Mouse (Mus musculus): ENCODE results near the gene Acsl1. TPM values are rescaled to one million over a fixed set of nuclear protein-coding genes. Genes with fewer than 3 reads are reported as not detected.

The Acsl1 gene
- polyA plus RNA-seq, 1 experiment from 2014 or later, result 7.3 TPM

- no peak for DNase-seq (ENCODE audit: low spot score)
- H3K4me1 ChIP-seq (replicated peaks), result peaks cover 8% of the 10 kb centered on the region
- H3K36me3 ChIP-seq, result no peaks in the 10 kb centered on the region
- H3K27me3 ChIP-seq (ENCODE audit: insufficient read depth, poor library complexity, severe bottlenecking), result peaks cover 4% of the 10 kb centered on the region; the same call in 1 of the 2 replicates
- 87% methylated on average over 15 of the region's 15 CpGs for WGBS
- no peaks in the 10 kb centered on the region for H3K9me3 ChIP-seq
- no peak overlapping the region for H3K4me3 ChIP-seq
- no peak overlapping the region for H3K27ac ChIP-seq
These were observed 26.6 kb downstream of the Acsl1 start for GRCm38 (mm10) chr8:46497314-46498011.

DNA sequence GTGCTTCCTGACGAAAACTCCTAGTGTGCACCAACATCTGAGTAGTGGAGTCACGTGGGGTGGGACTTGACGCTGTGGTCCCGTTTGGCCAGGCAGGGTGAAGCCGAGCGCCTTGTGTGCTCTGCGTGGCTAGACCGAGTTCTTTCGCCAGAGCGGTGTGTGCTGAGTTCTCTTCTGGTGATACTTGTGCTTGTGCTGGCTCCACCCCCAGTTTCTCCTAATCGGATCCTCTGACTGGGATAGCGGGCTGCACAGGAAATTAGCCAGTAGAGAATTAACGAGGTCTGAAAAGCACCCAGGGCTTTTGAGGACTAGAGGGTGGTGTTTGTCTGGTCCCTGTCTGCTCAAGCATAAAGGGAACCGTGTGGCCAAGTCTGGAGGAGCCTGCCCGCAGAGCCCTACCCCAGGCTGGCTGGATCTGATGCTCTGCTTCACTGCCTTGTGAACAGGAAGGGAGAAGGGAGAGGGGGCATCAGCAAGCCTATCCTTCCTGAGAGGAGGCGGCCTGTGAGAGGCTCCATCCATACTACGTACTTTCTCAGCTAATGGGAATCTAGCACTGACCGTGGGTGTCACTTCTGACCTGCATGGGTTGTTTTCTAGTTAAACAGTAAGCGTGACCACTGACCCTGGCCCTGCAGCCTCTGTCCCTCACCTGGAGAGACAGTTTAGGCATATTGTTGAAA, 28.7 kb downstream of the Acsl1 start:
- H3K27me3 ChIP-seq (ENCODE audit: insufficient read depth, poor library complexity, severe bottlenecking), result peaks cover 6% of the 10 kb centered on the region
- H3K4me1 ChIP-seq (replicated peaks), result peaks cover 27% of the 10 kb centered on the region
- DNase-seq (ENCODE audit: low spot score), result no peak
- H3K4me3 ChIP-seq, result no peak overlapping the region
- no peaks in the 10 kb centered on the region for H3K36me3 ChIP-seq
- H3K9me3 ChIP-seq, result no peaks in the 10 kb centered on the region
- WGBS, result 48% methylated on average over 19 of the region's 19 CpGs
- H3K27ac ChIP-seq, result no peak overlapping the region; the same call in 1 of the 2 replicates

DNA sequence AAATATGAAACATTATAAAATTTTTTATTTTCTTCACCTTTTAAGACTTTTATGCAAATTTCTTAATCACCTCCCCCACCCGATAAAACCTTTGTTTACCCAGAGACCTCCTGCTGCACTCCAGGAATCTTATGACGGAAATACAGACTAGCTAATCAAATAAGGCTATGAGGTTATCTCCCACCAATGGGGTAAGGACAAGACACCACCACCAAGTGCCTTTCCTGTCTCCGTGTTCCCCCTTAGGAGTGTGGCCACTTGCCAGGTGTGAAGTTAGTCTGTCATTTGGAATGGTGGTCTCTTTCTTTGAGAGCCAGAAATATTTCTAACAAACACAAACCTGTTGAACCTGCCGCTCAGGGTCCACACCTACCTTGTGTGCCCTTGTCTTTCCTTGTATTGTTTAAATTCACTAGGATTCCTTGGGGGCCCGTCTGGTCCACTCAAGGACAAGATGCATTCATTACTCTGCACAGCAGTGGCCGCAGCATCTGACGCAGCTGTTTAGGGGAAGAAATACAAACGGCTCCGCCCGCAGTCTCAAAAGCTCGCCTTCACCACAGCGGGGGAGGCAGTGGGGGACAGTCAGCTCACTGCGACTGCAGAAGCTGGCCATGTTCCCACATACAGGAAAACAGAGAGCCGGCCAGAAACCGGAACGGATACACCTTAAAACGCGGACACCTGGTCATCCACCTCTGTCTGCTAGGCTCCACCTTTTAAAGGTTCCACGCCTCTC, 31.7 kb downstream of the Acsl1 start:
- WGBS, result 20% methylated on average over 19 of the region's 19 CpGs
- peak; percentile 29 for DNase-seq (ENCODE audit: low spot score)
- peak overlapping the region; percentile 42 for H3K4me3 ChIP-seq
- no peaks in the 10 kb centered on the region for H3K36me3 ChIP-seq
- peaks cover 6% of the 10 kb centered on the region for H3K27me3 ChIP-seq (ENCODE audit: insufficient read depth, poor library complexity, severe bottlenecking)
- H3K4me1 ChIP-seq (replicated peaks), result peaks cover 27% of the 10 kb centered on the region
- H3K9me3 ChIP-seq, result no peaks in the 10 kb centered on the region
- no peak overlapping the region for H3K27ac ChIP-seq

DNA sequence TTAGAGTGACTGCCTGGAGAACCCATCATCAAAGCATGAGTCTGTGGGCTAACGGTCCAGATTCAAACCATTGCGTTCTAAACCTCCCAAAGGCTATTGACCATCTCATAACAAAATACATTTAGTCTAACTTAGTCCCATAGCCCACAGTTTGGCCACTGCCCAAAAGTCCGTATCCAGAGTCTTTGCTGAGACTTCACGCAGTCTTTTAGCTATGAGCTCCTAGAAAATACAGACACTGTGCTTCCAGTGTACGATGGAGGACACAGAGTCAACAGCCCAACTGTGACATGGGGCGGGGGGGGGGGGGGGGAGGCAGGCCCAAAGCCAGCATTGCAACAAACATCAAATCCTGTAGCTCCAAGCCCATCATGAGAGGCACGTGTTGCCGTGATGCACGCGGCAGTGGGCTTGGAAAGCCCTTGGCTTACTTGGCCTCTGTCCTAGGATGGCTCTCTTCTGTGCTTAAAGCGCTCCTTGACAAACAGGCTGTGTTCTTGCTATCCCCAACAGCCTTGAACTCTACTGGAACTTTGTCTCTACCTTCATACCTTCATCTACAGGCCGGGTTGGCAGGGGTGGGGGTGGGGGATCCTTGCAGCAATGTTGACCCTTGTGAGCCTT, 32.3 kb downstream of the Acsl1 start:
- Histone ChIP-seq H3K4me1 (replicated peaks) (peaks cover 27% of the 10 kb centered on the region), H3K4me3 (peak overlapping the region; percentile 42), H3K36me3 (no peaks in the 10 kb centered on the region), H3K9me3 (no peaks in the 10 kb centered on the region), H3K27ac (no peak overlapping the region), H3K27me3 (ENCODE audit: insufficient read depth, poor library complexity, severe bottlenecking) (peaks cover 6% of the 10 kb centered on the region)
- DNase-seq (ENCODE audit: low spot score), result no peak
- 78% methylated on average over 12 of the region's 12 CpGs for WGBS

DNA sequence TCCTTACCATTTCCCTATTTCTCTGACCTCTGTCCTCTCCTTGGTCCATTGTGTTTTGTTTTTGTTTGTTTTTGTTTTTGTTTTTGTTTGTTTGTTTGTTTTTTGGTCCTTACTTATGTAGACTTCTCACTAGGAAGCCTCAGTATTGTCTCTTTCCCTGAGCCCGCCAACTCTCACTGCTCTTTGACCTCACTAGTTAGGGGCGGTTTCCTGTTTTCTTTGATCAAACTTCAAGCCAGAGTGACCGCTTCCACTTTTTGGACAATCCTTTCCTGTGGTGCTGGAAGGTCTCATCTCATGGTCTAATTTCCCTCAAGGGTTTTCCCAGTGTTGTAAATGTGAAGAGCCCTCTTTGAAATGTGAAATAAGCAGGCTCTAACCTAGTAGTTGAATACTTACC, 33.4 kb downstream of the Acsl1 start:
- no peak for DNase-seq (ENCODE audit: low spot score)
- H3K4me1 ChIP-seq (replicated peaks), result peaks cover 27% of the 10 kb centered on the region
- 51% methylated on average over 3 of the region's 3 CpGs for WGBS

GRCm38 (mm10) chr8:46508488-46509395, 37.9 kb downstream of the Acsl1 start:
- Histone ChIP-seq H3K4me1 (replicated peaks) (peaks cover 10% of the 10 kb centered on the region), H3K27ac (no peak overlapping the region), H3K4me3 (no peak overlapping the region), H3K9me3 (no peaks in the 10 kb centered on the region), H3K27me3 (ENCODE audit: insufficient read depth, poor library complexity, severe bottlenecking) (no peaks in the 10 kb centered on the region), H3K36me3 (no peaks in the 10 kb centered on the region)
- DNase-seq (ENCODE audit: low spot score), result no peak
- WGBS, result 87% methylated on average over 14 of the region's 14 CpGs

More for the DNA sequence above, 33.4 kb downstream of the Acsl1 start:
- no peak overlapping the region for H3K27ac ChIP-seq
- no peaks in the 10 kb centered on the region for H3K36me3 ChIP-seq
- no peak overlapping the region for H3K4me3 ChIP-seq
- peaks cover 6% of the 10 kb centered on the region for H3K27me3 ChIP-seq (ENCODE audit: insufficient read depth, poor library complexity, severe bottlenecking)
- no peaks in the 10 kb centered on the region for H3K9me3 ChIP-seq

DNA sequence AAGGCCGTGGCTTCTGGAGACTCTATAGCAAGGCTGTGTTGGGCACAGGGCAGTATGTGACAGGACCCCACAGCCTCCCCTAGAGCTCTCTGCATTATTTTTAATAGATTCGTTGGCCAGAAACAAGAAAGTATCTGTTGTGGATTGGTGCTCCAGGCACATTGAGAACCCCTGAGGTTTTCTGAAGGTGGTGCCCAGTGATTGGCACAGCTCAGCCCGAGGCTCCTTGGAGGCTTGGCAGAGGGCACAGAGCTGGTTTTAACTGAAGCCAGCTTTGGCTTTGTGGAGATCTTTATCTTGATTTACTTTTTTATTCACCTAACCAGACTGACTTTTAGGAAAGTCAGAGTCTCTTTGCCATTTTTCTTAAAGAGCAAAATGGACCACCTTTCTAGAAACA, 38.6 kb downstream of the Acsl1 start:
- DNase-seq (ENCODE audit: low spot score), result no peak
- Histone ChIP-seq H3K9me3 (no peaks in the 10 kb centered on the region), H3K36me3 (no peaks in the 10 kb centered on the region), H3K4me3 (no peak overlapping the region), H3K27me3 (ENCODE audit: insufficient read depth, poor library complexity, severe bottlenecking) (no peaks in the 10 kb centered on the region), H3K27ac (no peak overlapping the region), H3K4me1 (replicated peaks) (peaks cover 5% of the 10 kb centered on the region; the same call in 1 of the 2 replicates)
- WGBS, result 87% methylated on average over 3 of the region's 3 CpGs

DNA sequence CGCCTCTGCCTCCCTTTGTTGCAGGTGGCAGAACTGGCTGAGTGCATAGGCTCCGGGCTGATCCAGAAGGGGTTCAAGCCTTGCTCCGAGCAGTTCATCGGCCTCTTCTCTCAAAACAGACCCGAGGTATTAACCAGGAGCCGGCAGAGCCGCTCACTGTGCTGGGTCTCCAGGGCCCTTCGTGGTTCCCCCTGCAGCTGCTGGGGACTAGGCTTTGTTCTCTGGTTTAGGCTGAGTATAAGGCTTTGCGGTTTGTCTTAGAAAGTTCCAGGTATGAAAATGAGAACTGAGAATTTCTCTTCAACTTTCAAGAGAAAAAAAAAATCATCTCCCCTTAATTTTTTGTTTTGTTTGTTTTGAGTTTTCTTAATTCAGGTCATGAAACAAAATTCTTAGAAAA, 40.5 kb downstream of the Acsl1 start:
- H3K9me3 ChIP-seq, result no peaks in the 10 kb centered on the region
- 82% methylated on average over 9 of the region's 9 CpGs for WGBS
- H3K4me1 ChIP-seq (replicated peaks), result 0 out of 2 replicates have a peak, but pooled peaks cover 3% of the 10 kb centered on the region
- no peak overlapping the region for H3K27ac ChIP-seq
- no peak for DNase-seq (ENCODE audit: low spot score)
- H3K36me3 ChIP-seq, result no peaks in the 10 kb centered on the region
- H3K27me3 ChIP-seq (ENCODE audit: insufficient read depth, poor library complexity, severe bottlenecking), result no peaks in the 10 kb centered on the region
- no peak overlapping the region for H3K4me3 ChIP-seq

DNA sequence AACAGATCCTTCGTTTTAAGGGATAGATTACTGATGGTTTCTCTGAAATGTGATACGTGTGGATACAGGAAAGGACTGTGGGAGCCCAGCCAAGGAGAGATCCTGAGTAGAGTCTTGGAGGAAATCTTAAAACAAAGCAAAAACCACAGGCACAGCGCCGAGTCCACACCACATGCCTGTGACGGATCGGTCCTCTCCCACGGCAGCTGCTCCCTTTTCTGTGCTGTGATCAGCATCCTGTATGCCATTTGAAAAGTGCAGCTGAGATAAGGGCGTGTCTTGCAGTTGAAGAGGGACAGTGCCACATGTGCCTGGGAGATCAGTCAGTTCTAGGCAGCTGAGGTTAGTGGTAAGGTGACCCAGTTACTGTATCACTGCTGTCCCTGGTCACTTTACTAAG, 41.7 kb downstream of the Acsl1 start:
- H3K36me3 ChIP-seq, result no peaks in the 10 kb centered on the region
- 70% methylated on average over 8 of the region's 8 CpGs for WGBS
- no peak for DNase-seq (ENCODE audit: low spot score)
- 0 out of 2 replicates have a peak, but pooled peaks cover 3% of the 10 kb centered on the region for H3K4me1 ChIP-seq (replicated peaks)
- no peaks in the 10 kb centered on the region for H3K27me3 ChIP-seq (ENCODE audit: insufficient read depth, poor library complexity, severe bottlenecking)
- no peak overlapping the region for H3K27ac ChIP-seq
- H3K9me3 ChIP-seq, result no peaks in the 10 kb centered on the region
- H3K4me3 ChIP-seq, result no peak overlapping the region

- Histone ChIP-seq H3K27me3 (ENCODE audit: insufficient read depth, poor library complexity, severe bottlenecking) (no peaks in the 10 kb centered on the region), H3K4me1 (replicated peaks) (0 out of 2 replicates have a peak, but pooled peaks cover 3% of the 10 kb centered on the region), H3K4me3 (no peak overlapping the region), H3K27ac (no peak overlapping the region), H3K36me3 (no peaks in the 10 kb centered on the region), H3K9me3 (no peaks in the 10 kb centered on the region)
- DNase-seq (ENCODE audit: low spot score), result no peak
- 89% methylated on average over 1 of the region's 1 CpGs for whole genome bisulfite sequencing
These were observed 43.2 kb downstream of the Acsl1 start for GRCm38 (mm10) chr8:46514027-46514426.

DNA sequence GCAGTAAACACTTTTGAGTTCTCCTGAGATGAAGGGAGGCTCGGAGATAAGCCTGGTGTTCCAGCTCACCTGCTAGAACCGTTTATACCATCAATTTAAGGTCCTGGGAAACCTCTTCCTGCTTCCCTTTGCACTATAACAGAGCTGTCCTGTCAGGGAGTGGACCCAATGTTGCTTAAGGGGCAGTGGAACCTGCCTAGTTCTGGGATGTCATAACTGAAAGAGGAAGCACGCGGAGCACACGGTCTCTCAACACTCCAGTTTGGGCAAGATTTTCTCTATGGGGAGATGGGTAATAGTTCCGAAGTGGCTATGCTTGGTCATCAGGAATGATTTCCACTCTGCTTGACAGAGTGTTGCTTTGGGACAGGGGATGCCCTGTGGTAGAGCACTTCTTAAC, 49.8 kb downstream of the Acsl1 start:
- H3K27me3 ChIP-seq (ENCODE audit: insufficient read depth, poor library complexity, severe bottlenecking), result no peaks in the 10 kb centered on the region
- H3K9me3 ChIP-seq, result no peaks in the 10 kb centered on the region
- H3K4me3 ChIP-seq, result no peak overlapping the region
- 89% methylated on average over 6 of the region's 6 CpGs for WGBS
- H3K27ac ChIP-seq, result no peak overlapping the region
- H3K36me3 ChIP-seq, result no peaks in the 10 kb centered on the region
- DNase-seq (ENCODE audit: low spot score), result no peak
- 0 out of 2 replicates have a peak, but pooled peaks cover 2% of the 10 kb centered on the region for H3K4me1 ChIP-seq (replicated peaks)

- Histone ChIP-seq H3K36me3 (no peaks in the 10 kb centered on the region), H3K4me3 (no peak overlapping the region), H3K27me3 (ENCODE audit: insufficient read depth, poor library complexity, severe bottlenecking) (no peaks in the 10 kb centered on the region), H3K4me1 (replicated peaks) (peaks cover 10% of the 10 kb centered on the region), H3K27ac (no peak overlapping the region), H3K9me3 (no peaks in the 10 kb centered on the region)
- 88% methylated on average over 8 of the region's 8 CpGs for WGBS
- DNase-seq (ENCODE audit: low spot score), result no peak
These were observed 55.3 kb downstream of the Acsl1 start for GRCm38 (mm10) chr8:46526098-46526497.

Measured in hindbrain, embryonic 10.5 days (tissue).